Mouse (Mus musculus): ENCODE measurements around the gene Gpd1. TPM values are rescaled to one million over a fixed set of nuclear protein-coding genes. Genes with fewer than 3 reads are reported as not detected.
"Not testable (repeated sequence)": the region's sequence is repeated elsewhere in the genome, so short reads cannot be mapped to it uniquely, and the experiment has no call there.

The Gpd1 gene
- polyA plus RNA-seq, 1 experiment from 2014 or later = 6.8 TPM

DNA sequence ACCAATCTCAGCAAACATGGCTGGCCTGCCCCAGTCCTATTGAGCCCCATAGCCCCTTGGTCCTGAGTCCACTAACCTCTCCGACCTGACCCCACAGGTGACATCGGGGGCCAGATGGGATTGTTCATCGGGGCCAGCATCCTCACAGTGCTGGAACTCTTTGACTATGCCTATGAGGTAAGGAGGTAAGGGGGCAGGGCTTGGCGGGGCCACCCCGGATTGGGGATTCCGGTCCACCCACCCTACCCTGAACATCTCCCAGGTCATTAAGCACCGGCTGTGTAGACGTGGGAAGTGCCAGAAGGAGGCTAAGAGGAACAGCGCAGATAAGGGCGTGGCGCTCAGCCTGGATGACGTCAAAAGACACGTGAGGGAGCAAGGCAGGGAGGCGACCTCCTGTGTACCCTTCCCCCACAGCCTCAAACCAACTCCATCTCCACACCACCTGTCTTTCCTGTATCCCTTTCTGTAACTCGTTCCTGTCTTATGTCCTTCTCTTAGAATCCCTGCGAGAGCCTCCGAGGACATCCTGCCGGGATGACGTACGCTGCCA is 18.7 kb upstream of the Gpd1 start:
- Histone ChIP-seq H3K4me2 (replicated peaks; ENCODE audit: low read depth) (no peak overlapping the region), H3K27ac (replicated peaks) (no peak overlapping the region), H3K9ac (ENCODE audit: low read length) (no peak overlapping the region), H3K4me3 (ENCODE audit: low read depth, low read length) (no peak overlapping the region), H3K27me3 (ENCODE audit: control insufficient read depth, insufficient read depth, low read length) (no peaks in the 10 kb centered on the region), H3K36me3 (ENCODE audit: control insufficient read depth, insufficient read depth, low read length) (no peaks in the 10 kb centered on the region), H3K9me3 (ENCODE audit: control insufficient read depth, low read length) (no peaks in the 10 kb centered on the region), H3K4me1 (replicated peaks; ENCODE audit: control insufficient read depth, insufficient read depth) (no peaks in the 10 kb centered on the region)
- TF ChIP-seq EP300 (optimal IDR thresholded peaks at IDR 0.05) (no peak), CTCF (IDR thresholded peaks at IDR 0.05; ENCODE audit: low read depth) (no peak)
- ATAC-seq (ENCODE audit: low FRiP score, low TSS enrichment) (no peak), DNase-seq (ENCODE audit: low spot score) (no peak)
- 32% methylated on average over 20 of the region's 20 CpGs for WGBS

DNA sequence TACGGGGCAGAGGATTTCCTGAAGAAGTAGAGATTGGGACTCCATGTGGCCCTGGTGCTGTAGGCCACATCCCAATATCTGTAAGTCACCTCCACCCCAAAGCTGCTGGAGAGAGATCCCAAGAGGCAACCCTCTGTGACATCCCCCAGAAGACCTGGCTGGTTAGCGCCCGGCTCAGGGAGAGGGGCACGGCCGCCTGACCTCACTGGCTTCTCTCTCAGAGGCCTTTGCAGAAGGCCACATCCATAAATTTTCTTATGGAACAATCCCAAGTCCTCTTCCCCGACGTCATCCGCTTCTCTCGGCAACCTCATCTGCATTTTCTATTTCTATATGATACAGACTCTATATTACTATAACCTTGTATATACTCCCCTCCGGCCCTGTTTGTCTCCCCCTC is 17.6 kb upstream of the Gpd1 start:
- no peak for DNase-seq (ENCODE audit: low spot score)
- Histone ChIP-seq H3K4me1 (replicated peaks; ENCODE audit: control insufficient read depth, insufficient read depth) (no peaks in the 10 kb centered on the region), H3K4me3 (ENCODE audit: low read depth, low read length) (no peak overlapping the region), H3K27me3 (ENCODE audit: control insufficient read depth, insufficient read depth, low read length) (no peaks in the 10 kb centered on the region), H3K36me3 (ENCODE audit: control insufficient read depth, insufficient read depth, low read length) (no peaks in the 10 kb centered on the region), H3K27ac (replicated peaks) (no peak overlapping the region), H3K9ac (ENCODE audit: low read length) (no peak overlapping the region), H3K4me2 (replicated peaks; ENCODE audit: low read depth) (no peak overlapping the region), H3K9me3 (ENCODE audit: control insufficient read depth, low read length) (no peaks in the 10 kb centered on the region)
- WGBS = 85% methylated on average over 10 of the region's 10 CpGs
- no peak for TF ChIP-seq EP300 (optimal IDR thresholded peaks at IDR 0.05)
- ATAC-seq (ENCODE audit: low FRiP score, low TSS enrichment) = no peak

DNA sequence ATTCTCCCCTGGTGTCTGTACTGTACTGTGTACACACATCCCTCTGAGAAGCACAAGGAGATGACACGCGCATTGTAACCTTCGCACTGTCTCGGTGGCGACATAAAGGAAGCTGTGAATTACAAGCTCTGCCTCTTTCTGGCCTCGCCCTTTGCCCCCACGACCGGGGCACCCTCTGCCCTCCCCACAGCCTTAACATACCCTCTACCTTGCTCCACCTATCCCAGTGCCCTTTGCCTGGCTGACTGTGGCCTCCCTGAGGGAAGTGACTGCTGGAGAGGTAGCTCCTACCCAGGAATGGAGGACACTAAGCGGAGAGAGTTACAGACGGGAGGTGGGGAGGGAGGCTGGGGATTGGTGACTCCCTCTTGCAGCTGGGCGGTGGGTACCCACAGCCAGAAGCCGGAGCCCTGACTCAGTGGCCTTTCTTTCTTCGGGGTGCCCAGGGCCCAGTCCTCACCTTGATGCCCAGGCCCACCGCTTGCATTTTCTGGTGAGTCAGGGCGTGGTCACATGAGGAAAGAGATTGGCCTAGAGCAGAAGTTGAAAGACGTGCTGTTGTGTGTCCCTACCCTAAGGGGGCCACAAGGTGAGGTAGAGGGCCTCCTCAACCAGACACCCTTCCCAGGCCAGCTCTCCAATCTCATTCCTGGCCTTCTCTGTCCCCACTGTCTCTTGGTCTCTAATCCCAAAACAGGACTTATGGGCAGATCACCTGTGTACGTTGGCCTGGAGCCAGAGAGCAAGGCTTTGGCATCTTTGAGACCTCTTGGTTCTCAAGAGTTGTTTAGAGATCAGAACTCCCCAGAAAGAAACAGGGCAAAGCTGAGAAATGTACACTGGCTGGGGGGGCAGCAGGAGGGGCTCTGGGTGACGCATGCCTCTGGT is 16.9 kb upstream of the Gpd1 start:
- H3K9me3 ChIP-seq (ENCODE audit: control insufficient read depth, low read length) = no peaks in the 10 kb centered on the region
- no peaks in the 10 kb centered on the region for H3K4me1 ChIP-seq (replicated peaks; ENCODE audit: control insufficient read depth, insufficient read depth)
- no peak overlapping the region for H3K9ac ChIP-seq (ENCODE audit: low read length)
- no peak overlapping the region for H3K4me3 ChIP-seq (ENCODE audit: low read depth, low read length)
- TF ChIP-seq EP300 (optimal IDR thresholded peaks at IDR 0.05) (no peak), CTCF (IDR thresholded peaks at IDR 0.05; ENCODE audit: low read depth) (no peak)
- no peaks in the 10 kb centered on the region for H3K27me3 ChIP-seq (ENCODE audit: control insufficient read depth, insufficient read depth, low read length)
- H3K4me2 ChIP-seq (replicated peaks; ENCODE audit: low read depth) = no peak overlapping the region
- H3K27ac ChIP-seq (replicated peaks) = no peak overlapping the region
- ATAC-seq (ENCODE audit: low FRiP score, low TSS enrichment) (no peak), DNase-seq (ENCODE audit: low spot score) (no peak)
- 80% methylated on average over 18 of the region's 18 CpGs for WGBS
- H3K36me3 ChIP-seq (ENCODE audit: control insufficient read depth, insufficient read depth, low read length) = no peaks in the 10 kb centered on the region

DNA sequence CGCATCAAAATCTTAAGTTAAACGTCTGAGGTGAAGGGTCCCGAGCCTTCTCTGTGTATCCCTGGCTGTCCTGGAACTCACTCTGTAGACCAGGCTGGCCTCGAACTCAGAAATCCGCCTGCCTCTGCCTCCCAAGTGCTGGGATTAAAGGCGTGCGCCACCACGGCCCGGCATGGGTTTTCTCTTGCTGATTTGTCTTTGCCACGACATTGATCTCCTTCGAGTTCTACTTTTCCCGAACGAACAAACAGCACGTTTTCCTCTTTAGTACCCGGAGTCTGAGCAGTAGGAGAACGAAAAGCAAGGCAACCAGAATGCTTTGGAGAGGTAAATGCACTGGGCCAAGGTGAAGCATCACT is 15.7 kb upstream of the Gpd1 start:
- WGBS = 40% methylated on average over 16 of the region's 16 CpGs
- DNase-seq (ENCODE audit: low spot score); H3K36me3 ChIP-seq (ENCODE audit: control insufficient read depth, insufficient read depth, low read length); ATAC-seq (ENCODE audit: low FRiP score, low TSS enrichment); H3K27me3 ChIP-seq (ENCODE audit: control insufficient read depth, insufficient read depth, low read length); H3K9me3 ChIP-seq (ENCODE audit: control insufficient read depth, low read length); H3K4me1 ChIP-seq (replicated peaks; ENCODE audit: control insufficient read depth, insufficient read depth): not testable (repeated sequence)
- Histone ChIP-seq H3K4me3 (ENCODE audit: low read depth, low read length) (peak overlapping the region; percentile 82), H3K9ac (ENCODE audit: low read length) (peak overlapping the region; percentile 91), H3K4me2 (replicated peaks; ENCODE audit: low read depth) (peak overlapping the region; percentile 51), H3K27ac (replicated peaks) (peak overlapping the region; percentile 97)

DNA sequence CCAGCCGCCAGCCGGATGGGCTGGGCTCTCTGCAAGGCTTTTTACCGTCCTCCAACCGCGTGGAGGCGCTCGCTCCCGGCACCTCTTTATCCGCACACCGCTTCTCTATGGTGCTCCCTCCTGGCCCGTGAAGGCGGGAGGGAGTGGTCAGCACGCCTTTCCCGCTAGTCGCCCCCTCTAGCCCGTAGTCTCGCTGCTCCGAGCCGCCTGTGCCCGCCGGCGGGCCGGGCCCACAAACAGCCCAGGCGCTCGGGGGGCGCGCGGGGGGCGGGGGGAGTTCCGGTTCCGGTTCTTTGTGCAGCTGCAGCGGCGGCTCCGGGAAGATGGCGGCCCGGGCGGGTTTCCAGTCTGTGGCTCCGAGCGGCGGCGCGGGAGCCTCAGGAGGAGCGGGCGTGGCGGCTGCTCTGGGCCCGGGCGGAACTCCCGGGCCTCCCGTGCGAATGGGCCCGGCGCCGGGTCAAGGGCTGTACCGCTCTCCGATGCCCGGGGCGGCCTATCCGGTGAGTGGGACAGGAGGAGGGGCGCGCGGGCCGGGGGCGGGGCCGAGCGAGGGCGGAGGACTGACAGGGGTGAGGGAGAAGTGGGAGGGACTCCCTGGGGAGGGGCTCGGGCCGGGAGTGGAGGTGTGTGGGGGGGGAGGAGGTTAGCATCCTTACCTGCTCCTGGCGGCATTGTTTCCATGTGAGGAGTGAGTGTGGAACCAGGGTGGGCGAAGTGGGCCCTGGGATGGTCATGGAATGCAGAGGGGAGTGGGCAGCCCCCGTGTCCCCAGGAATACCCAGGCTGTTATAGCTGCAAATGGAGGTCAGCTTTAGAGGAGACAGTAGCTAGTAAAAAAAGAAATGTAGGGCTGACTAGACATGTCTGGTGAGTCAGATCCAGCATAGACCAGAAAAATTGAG is 15.1 kb upstream of the Gpd1 start, which contains the start of gene Smarcd1:
Smarcd1 (plus strand) TSS at position 131 of the 902 bp plus-strand sequence.
- WGBS = 1% methylated on average over 69 of the region's 71 CpGs
- DNase-seq (ENCODE audit: low spot score) = peak; percentile 92
- H3K9me3 ChIP-seq (ENCODE audit: control insufficient read depth, low read length) = no peaks in the 10 kb centered on the region

More for the DNA sequence above, 15.1 kb upstream of the Gpd1 start, which contains the start of gene Smarcd1:
- ATAC-seq (ENCODE audit: low FRiP score, low TSS enrichment) = peak; percentile 89
- H3K27me3 ChIP-seq (ENCODE audit: control insufficient read depth, insufficient read depth, low read length) = no peaks in the 10 kb centered on the region
- peak within 1 kb of the TSS; percentile 91 for H3K9ac ChIP-seq (ENCODE audit: low read length)
- peak within 1 kb of the TSS; percentile 97 for H3K27ac ChIP-seq (replicated peaks)
- H3K4me3 ChIP-seq (ENCODE audit: low read depth, low read length) = peak within 1 kb of the TSS; percentile 82
- peaks cover 6% of the 10 kb centered on the region; the same call in 1 of the 2 replicates for H3K36me3 ChIP-seq (ENCODE audit: control insufficient read depth, insufficient read depth, low read length)
- no peak for TF ChIP-seq EP300 (optimal IDR thresholded peaks at IDR 0.05)
- peak; percentile 90 for TF ChIP-seq CTCF (IDR thresholded peaks at IDR 0.05; ENCODE audit: low read depth)
- H3K4me2 ChIP-seq (replicated peaks; ENCODE audit: low read depth) = peak within 1 kb of the TSS; percentile 51
- H3K4me1 ChIP-seq (replicated peaks; ENCODE audit: control insufficient read depth, insufficient read depth) = no peaks in the 10 kb centered on the region
